Mouse (Mus musculus): ENCODE data around the gene Nobox.

Gene Nobox

DNA sequence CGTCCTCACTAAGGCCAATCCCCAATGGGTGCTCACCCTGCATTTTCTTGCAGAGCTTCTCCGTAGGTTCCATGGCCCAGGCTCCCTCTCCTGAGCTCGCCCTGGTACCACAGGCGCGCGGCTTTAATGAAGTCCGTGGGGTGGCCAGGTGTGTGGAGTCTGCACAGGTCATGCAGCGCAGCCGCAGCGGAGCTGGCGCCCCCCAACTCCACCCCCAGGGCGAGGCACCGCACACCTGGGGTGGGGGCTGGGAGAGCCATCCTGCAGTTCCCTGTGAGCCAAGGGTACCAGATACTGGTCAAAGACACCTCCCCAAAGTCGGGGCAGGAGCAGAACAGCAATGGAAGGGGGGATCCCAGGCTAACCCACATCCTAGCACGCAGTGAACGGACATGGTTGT, at the start of gene Nobox:
Gene Nobox, minus strand, starts transcription at position 101 of the 400 bp plus-strand sequence.
- no peak for DNase-seq

GRCm38 (mm10) chr6:43354562-43355241, 45.3 kb upstream of the Nobox start:
- no peak for DNase-seq

GRCm38 (mm10) chr6:43353446-43353845, 44.1 kb upstream of the Nobox start:
- no peak for DNase-seq

DNA sequence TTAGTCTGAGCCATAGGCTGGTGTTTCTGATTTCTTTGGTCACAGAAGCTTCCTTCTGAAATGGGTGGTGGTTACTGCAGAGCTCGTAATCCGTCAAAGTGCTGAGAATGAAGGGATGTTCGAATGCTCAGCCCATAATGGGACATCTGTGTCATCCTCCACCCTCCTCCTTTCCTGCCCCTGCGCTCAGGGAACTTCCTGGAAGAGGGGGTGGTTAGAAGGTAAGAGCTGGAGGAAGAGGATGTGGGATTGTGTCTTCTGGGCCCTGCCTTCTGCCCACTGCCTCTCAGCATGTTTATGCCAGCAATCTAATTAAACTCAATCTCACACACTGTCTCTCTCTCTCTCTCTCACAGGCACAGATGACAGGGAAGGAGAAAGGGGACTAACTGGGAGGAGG, 39.7 kb upstream of the Nobox start:
- no peak for DNase-seq

GRCm38 (mm10) chr6:43347637-43348036, 38.3 kb upstream of the Nobox start:
- no peak for DNase-seq

GRCm38 (mm10) chr6:43343006-43343405, 33.7 kb upstream of the Nobox start:
- no peak for DNase-seq

DNA sequence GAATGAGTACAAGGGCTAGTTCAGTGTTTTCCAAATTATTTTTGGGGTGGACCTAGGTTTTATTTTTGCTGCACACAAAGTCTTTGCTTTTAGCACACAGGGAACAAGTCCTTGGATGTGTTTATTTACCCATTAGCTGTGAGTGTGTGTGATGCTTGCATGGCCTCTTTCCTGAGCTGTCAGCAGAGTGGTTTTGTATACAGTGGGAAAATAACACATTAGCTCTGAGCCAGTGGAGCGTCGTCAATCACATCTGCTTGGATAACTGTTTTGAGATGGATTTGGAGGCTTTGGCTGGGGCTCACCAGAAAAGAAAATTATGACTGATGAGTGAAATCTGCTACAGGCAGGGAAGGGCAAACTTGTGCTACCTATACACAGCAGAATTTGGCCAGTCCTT, 33.0 kb upstream of the Nobox start:
- no peak for DNase-seq

DNA sequence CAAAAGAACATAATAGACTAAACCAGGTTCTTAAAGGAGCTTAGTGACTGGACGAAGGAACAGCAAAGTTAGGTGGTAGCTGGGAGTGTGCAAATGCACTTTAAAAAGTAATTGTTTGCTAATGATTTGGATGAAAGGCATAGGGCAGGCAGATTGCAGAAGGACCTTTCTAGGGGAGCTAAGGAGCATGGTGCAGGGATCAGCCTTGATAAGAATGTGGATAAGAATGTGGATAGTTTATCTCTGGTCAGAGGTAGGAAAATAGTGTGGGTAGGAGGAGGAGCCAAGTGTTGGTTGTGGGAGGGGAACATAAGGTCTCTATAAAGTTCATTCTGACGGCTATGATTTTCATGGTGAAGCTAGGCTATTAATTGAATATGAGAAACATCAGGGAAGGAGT, 29.4 kb upstream of the Nobox start:
- DNase-seq = no peak

GRCm38 (mm10) chr6:43337491-43337961, 28.2 kb upstream of the Nobox start:
- no peak for DNase-seq

DNA sequence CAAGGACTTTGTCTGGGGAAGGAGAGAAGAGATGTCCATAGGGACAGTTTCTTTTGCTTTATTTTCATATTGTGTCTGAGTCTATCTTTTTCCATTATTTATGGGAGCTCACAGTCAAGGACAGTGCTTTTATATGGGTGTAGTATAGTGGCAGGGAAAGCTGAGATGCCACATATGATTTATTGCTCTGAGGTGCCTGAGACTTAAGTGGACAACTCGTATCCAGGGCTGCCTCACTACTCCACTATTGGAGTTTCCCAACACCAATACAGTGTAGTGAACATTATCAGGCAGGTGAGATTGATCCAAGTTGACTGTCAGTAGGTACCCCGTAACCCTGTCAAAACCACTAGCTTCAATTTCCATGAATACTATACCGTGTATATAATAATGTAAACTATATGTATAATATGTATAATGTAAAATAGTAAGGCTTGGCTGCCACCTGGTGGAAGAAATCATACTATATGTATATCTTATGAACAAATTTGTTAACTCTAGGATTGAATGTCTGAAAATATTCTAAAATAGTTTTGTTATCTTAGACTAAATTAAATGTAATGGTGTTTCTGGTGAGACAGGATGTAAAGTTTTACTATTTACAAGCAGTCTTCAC, 26.4 kb upstream of the Nobox start:
- DNase-seq = no peak

GRCm38 (mm10) chr6:43333479-43333878, 24.1 kb upstream of the Nobox start:
- DNase-seq = no peak

GRCm38 (mm10) chr6:43312961-43313656, 3.8 kb upstream of the Nobox start:
- no peak for DNase-seq

GRCm38 (mm10) chr6:43312546-43312945, 3.2 kb upstream of the Nobox start:
- DNase-seq = no peak

DNA sequence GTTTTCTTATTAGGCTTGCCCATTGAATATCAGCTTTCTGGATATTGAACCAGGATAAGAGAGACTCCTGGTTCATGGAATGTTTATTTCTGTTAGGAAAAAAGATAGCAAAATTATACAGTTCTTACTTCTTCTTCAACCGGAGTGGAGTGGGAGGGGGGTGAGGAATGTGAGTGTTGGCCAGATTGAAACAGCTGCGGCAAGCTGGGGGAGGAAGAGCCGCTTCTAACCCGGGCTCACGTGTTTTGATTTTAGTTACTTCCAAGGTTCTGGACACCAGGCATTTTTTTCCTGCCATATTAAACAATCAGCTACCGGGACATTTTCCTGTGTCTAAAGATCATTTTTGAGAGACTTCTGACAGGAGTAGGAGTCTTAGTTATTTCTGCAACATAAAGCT, 717 bp upstream of the Nobox start:
- DNase-seq = no peak

DNA sequence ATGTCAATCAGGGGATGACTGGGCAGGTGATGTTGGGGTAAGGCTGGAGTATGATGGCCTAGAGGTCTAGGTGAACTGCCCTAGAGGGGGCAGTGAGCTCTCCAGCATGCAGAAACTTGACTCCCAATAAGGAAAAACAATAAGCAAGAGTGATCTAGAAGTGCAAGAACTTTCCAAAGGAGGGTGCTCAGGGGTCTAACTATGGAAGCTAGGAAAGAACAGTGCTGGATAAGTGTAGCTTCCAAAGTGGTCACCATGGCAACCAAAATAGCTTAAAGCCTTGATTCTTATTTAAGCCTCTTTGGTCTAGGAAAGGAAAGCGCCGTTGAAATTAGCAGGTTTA, 11.9 kb downstream of the Nobox start:
- DNase-seq = no peak

GRCm38 (mm10) chr6:43296798-43297507, 12.4 kb downstream of the Nobox start:
- DNase-seq = no peak

- DNase-seq = no peak
These were observed 13.4 kb downstream of the Nobox start for GRCm38 (mm10) chr6:43295908-43296307.

DNA sequence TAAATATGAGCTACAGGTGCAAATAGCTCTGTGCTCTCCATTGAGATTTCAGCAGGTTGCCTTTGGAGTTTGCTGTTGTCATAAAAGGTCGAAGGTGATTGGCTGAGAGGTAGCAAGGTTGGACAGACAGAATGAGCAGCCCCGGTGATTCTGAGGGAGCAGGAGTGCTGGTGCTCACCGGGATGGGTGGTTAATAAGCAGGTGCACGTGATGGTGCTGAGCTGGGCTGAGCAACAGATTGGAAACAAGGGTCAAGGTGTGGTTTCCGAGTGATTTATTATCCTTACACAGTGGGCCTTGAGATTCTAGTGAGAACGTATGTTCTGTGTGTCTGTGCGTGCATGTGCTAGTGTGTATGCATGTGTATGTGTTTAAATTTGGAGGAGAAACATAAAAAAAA, 16.2 kb downstream of the Nobox start:
- no peak for DNase-seq

- no peak for DNase-seq
These were observed 16.8 kb downstream of the Nobox start for GRCm38 (mm10) chr6:43292471-43293076.

DNA sequence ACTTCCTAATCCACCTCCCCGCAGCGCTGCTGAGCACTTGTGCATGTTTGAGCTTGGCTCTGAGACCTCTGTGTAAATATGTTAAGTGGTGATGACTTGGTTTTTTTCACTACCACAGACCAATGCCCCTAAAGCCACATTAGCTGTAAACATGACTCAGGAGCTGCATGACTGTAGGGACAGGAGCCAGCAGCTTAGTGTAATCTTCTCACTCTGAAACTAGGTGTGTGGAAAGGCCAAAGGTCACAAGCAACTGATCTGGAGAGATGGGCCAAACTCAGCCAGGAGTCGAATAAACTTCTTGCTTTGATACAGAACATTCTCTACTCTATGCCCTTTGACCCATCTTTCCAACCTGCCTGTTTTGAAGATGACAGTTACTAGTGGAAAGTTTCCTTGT, 17.3 kb downstream of the Nobox start:
- no peak for DNase-seq

DNA sequence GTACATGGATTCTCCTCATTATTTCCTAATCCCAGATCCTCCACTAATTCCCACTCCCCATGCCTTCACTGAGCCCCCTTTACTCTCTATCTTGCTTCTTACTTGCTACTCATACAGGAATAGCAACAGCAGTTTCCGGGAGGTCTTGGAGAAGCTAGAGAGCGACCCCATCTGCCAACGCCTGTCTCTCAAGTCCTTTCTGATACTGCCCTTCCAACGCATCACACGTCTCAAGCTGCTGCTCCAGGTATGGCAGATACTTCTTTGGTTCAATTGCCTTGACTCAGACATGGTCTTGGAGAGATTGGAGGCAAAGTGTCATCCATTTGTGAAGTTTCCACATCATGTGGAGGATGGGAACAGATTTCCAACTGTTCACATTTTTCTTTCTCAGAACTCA, 28.9 kb downstream of the Nobox start:
- DNase-seq = no peak

DNA sequence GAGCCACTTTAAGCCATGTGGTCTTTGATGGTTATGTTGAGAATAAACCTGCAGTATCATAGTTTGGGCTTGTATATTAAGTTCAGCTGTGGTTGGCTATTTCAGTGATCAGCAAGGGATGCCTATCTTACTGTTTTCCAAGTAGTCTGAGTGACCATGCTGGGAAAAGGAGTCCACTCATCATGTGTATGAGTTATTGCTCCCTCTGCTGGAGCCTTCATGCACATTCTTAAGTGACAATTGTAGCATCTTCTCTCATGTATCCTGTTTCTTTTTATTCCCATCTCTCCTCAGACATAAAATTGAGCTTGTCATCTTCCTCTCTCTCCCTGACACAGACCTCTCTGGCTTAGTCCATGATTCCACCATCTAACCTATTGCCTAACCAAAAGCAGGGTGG, 31.1 kb downstream of the Nobox start:
- DNase-seq = no peak

GRCm38 (mm10) chr6:43274123-43274522, 35.2 kb downstream of the Nobox start:
- DNase-seq = no peak
